Mouse (Mus musculus): Measurements from ENCODE around the gene Map1b.

GRCm38 (mm10) chr13:99545201-99545600 lies 28.9 kb upstream of the Map1b start:
- TF ChIP-seq CTCF (IDR thresholded peaks at IDR 0.05; ENCODE audit: low read depth) = no peak
- TF ChIP-seq EP300 (IDR thresholded peaks at IDR 0.05; ENCODE audit: low read depth) = no peak
